Mouse (Mus musculus): ENCODE results near the gene Dyx1c1. TPM values are rescaled to one million over a fixed set of nuclear protein-coding genes. Genes with fewer than 3 reads are reported as not detected.
A peak's percentile ranks its signal among the peaks of the same experiment; 100 is the strongest.

Dyx1c1 gene
- polyA plus RNA-seq, 1 experiment from 2014 or later: 0.77 TPM

- POLR2A ChIA-PET: no interaction called here
- DNase-seq (ENCODE audit: low read depth, low spot score) (no peak), ATAC-seq (no peak)
- CTCF ChIA-PET: interaction anchor here (0.7 to 1.8 kb wide), 4 partner anchors 10 to 170 kb away, joined by 3 to 5 read pairs (median 4); no protein-coding TSS in a partner anchor
- in situ Hi-C loops (cut with MboI; ENCODE audit: low pct_unique_long_range_greater_than_20kb): no loop called here
- no peak for TF ChIP-seq CTCF (IDR thresholded peaks at IDR 0.05)
- no peaks in the 10 kb centered on the region for H3K27me3 ChIP-seq
Measured at GRCm38 (mm10) chr9:72936301-72936700, 22.3 kb upstream of the Dyx1c1 start.

- CTCF ChIA-PET: interaction anchor here (1.1 kb wide), 1 partner anchor 8 kb away, joined by 3 read pairs; no protein-coding TSS in a partner anchor
- H3K27me3 ChIP-seq: no peaks in the 10 kb centered on the region
- TF ChIP-seq CTCF (IDR thresholded peaks at IDR 0.05): peak; percentile 51
- POLR2A ChIA-PET: interaction anchor here (0.6 kb wide), 1 partner anchor 40 kb away, joined by 4 read pairs; no protein-coding TSS in a partner anchor
- in situ Hi-C loops (cut with MboI; ENCODE audit: low pct_unique_long_range_greater_than_20kb): no loop called here
- ATAC-seq: no peak
- DNase-seq (ENCODE audit: low read depth, low spot score): no peak
Measured at GRCm38 (mm10) chr9:72943424-72943823, 15.2 kb upstream of the Dyx1c1 start.

GRCm38 (mm10) chr9:72944286-72944685 is 14.3 kb upstream of the Dyx1c1 start:
- POLR2A ChIA-PET: interaction anchor here (0.6 kb wide), 1 partner anchor 40 kb away, joined by 4 read pairs; no protein-coding TSS in a partner anchor
- ATAC-seq (no peak), DNase-seq (ENCODE audit: low read depth, low spot score) (no peak)
- H3K27me3 ChIP-seq: no peaks in the 10 kb centered on the region
- in situ Hi-C loops (cut with MboI; ENCODE audit: low pct_unique_long_range_greater_than_20kb): no loop called here
- CTCF ChIA-PET: interaction anchor here (0.6 to 1.1 kb wide), 2 partner anchors 9 to 1800 kb away, joined by 3 read pairs; no protein-coding TSS in a partner anchor
- TF ChIP-seq CTCF (IDR thresholded peaks at IDR 0.05): no peak

GRCm38 (mm10) chr9:72947010-72947409 is 11.6 kb upstream of the Dyx1c1 start:
- TF ChIP-seq CTCF (IDR thresholded peaks at IDR 0.05): peak; percentile 42

GRCm38 (mm10) chr9:72949572-72949971 is 9.0 kb upstream of the Dyx1c1 start:
- CTCF ChIA-PET: no interaction called here
- DNase-seq (ENCODE audit: low read depth, low spot score): no peak

More at GRCm38 (mm10) chr9:72947010-72947409, 11.6 kb upstream of the Dyx1c1 start:
- CTCF ChIA-PET: interaction anchor here (0.8 to 1.6 kb wide), 2 partner anchors 9 to 10 kb away, joined by 3 to 5 read pairs; no protein-coding TSS in a partner anchor
- DNase-seq (ENCODE audit: low read depth, low spot score): no peak
- in situ Hi-C loops (cut with MboI; ENCODE audit: low pct_unique_long_range_greater_than_20kb): no loop called here
- POLR2A ChIA-PET: no interaction called here
- ATAC-seq: no peak
- no peaks in the 10 kb centered on the region for H3K27me3 ChIP-seq

GRCm38 (mm10) chr9:72954746-72955145 is 3.8 kb upstream of the Dyx1c1 start:
- DNase-seq (ENCODE audit: low read depth, low spot score): no peak
- no peaks in the 10 kb centered on the region for H3K27me3 ChIP-seq
- in situ Hi-C loops (cut with MboI; ENCODE audit: low pct_unique_long_range_greater_than_20kb): loop anchor here (5.0 kb wide), 1 partner anchor 138 kb away; no protein-coding TSS in a partner anchor
- ChIA-PET POLR2A (no interaction called here), CTCF (interaction anchor here (1.4 to 1.5 kb wide), 2 partner anchors 11 to 44 kb away, joined by 3 to 4 read pairs; no protein-coding TSS in a partner anchor)
- peak; percentile 62 for TF ChIP-seq CTCF (IDR thresholded peaks at IDR 0.05)
- ATAC-seq: no peak

More at GRCm38 (mm10) chr9:72949572-72949971, 9.0 kb upstream of the Dyx1c1 start:
- TF ChIP-seq CTCF (IDR thresholded peaks at IDR 0.05): no peak
- ATAC-seq: no peak
- no peaks in the 10 kb centered on the region for H3K27me3 ChIP-seq
- in situ Hi-C loops (cut with MboI; ENCODE audit: low pct_unique_long_range_greater_than_20kb): no loop called here
- POLR2A ChIA-PET: no interaction called here

- ChIA-PET POLR2A (no interaction called here), CTCF (interaction anchor here (0.7 to 1.5 kb wide), 6 partner anchors 10 to 135 kb away, joined by 3 to 4 read pairs (median 3); no protein-coding TSS in a partner anchor)
- DNase-seq (ENCODE audit: low read depth, low spot score): no peak
- no peaks in the 10 kb centered on the region for H3K27me3 ChIP-seq
- peak; percentile 51 for ATAC-seq
- TF ChIP-seq CTCF (IDR thresholded peaks at IDR 0.05): peak; percentile 70
- in situ Hi-C loops (cut with MboI; ENCODE audit: low pct_unique_long_range_greater_than_20kb): loop anchor here (5.0 kb wide), 1 partner anchor 137 kb away; no protein-coding TSS in a partner anchor
Measured at GRCm38 (mm10) chr9:72955546-72955945, 3.0 kb upstream of the Dyx1c1 start.

GRCm38 (mm10) chr9:72961346-72961745 is 2.8 kb downstream of the Dyx1c1 start:
- ATAC-seq: no peak

GRCm38 (mm10) chr9:72961959-72962358 is 3.4 kb downstream of the Dyx1c1 start:
- in situ Hi-C loops (cut with MboI; ENCODE audit: low pct_unique_long_range_greater_than_20kb): no loop called here
- DNase-seq (ENCODE audit: low read depth, low spot score): no peak
- ATAC-seq: no peak
- H3K27me3 ChIP-seq: no peaks in the 10 kb centered on the region
- POLR2A ChIA-PET: interaction anchor here (0.7 kb wide), 1 partner anchor 154 kb away, joined by 3 read pairs; no protein-coding TSS in a partner anchor
- TF ChIP-seq CTCF (IDR thresholded peaks at IDR 0.05): no peak
- CTCF ChIA-PET: no interaction called here

More at GRCm38 (mm10) chr9:72961346-72961745, 2.8 kb downstream of the Dyx1c1 start:
- no peak for DNase-seq (ENCODE audit: low read depth, low spot score)
- ChIA-PET CTCF (interaction anchor here (1.4 kb wide), 1 partner anchor 9 kb away, joined by 3 read pairs; no protein-coding TSS in a partner anchor), POLR2A (no interaction called here)
- H3K27me3 ChIP-seq: no peaks in the 10 kb centered on the region
- TF ChIP-seq CTCF (IDR thresholded peaks at IDR 0.05): no peak
- in situ Hi-C loops (cut with MboI; ENCODE audit: low pct_unique_long_range_greater_than_20kb): no loop called here

GRCm38 (mm10) chr9:72968349-72969061 is 9.9 kb downstream of the Dyx1c1 start:
- in situ Hi-C loops (cut with MboI; ENCODE audit: low pct_unique_long_range_greater_than_20kb): no loop called here
- peak; percentile 77 for TF ChIP-seq CTCF (IDR thresholded peaks at IDR 0.05)
- DNase-seq (ENCODE audit: low read depth, low spot score): no peak
- ChIA-PET POLR2A (no interaction called here), CTCF (interaction anchor here (1.0 to 1.9 kb wide), 5 partner anchors 10 to 124 kb away, joined by 3 to 6 read pairs (median 4); partner anchors contain the start of genes Dyx1c1 and Gm44503)
- no peaks in the 10 kb centered on the region for H3K27me3 ChIP-seq
- peak; percentile 47 for ATAC-seq

GRCm38 (mm10) chr9:72969874-72970273 is 11.3 kb downstream of the Dyx1c1 start:
- ChIA-PET POLR2A (no interaction called here), CTCF (interaction anchor here (0.8 kb wide), 1 partner anchor 9 kb away, joined by 3 read pairs; no protein-coding TSS in a partner anchor)
- in situ Hi-C loops (cut with MboI; ENCODE audit: low pct_unique_long_range_greater_than_20kb): no loop called here
- peak; percentile 22 for TF ChIP-seq CTCF (IDR thresholded peaks at IDR 0.05)
- no peak for DNase-seq (ENCODE audit: low read depth, low spot score)
- no peaks in the 10 kb centered on the region for H3K27me3 ChIP-seq
- no peak for ATAC-seq

All from Patski (cell line).